Comparison of ENCODE assay signal across 13 mouse cellular contexts in genomic region chr8:123857361-123857760, GRCm38 (mm10). TPM values are rescaled to one million over a fixed set of nuclear protein-coding genes. Genes with fewer than 3 reads are reported as not detected.
A peak's percentile ranks its signal among the peaks of the same experiment; 100 is the strongest.
DNase-seq lines count a peak whose midpoint lies in the region; ATAC-seq and TF ChIP-seq lines count a peak whose summit lies in the region.
"Had no signal": no experiment of that assay in that cellular context is flagged by ENCODE, and none has a peak within 500 bp of the region (broad histone marks: within the 10 kb centered on the region; RNA-seq: fewer than 3 reads in every experiment).

No protein-coding gene starts in this region.

- H3K9me3 ChIP-seq in forebrain, embryonic 10.5 days = no peaks in the 10 kb centered on the region; the same call in 1 of the 2 replicates
- no peaks in the 10 kb centered on the region; the same call in 1 of the 2 replicates for H3K9me3 ChIP-seq in forebrain, embryonic 11.5 days (ENCODE audit: control insufficient read depth, low read length)
- H3K9me3 ChIP-seq in midbrain, embryonic 10.5 days (replicated peaks) = peaks cover 6% of the 10 kb centered on the region; the same call in 1 of the 2 replicates
- H3K9me3 ChIP-seq in midbrain, embryonic 15.5 days = no peaks in the 10 kb centered on the region
- H3K9me3 ChIP-seq in forebrain, embryonic 13.5 days (replicated peaks) = no peaks in the 10 kb centered on the region
- 0 out of 2 replicates have a peak, but pooled peaks cover 2% of the 10 kb centered on the region for H3K9me3 ChIP-seq in liver, embryonic 16.5 days (replicated peaks; ENCODE audit: control insufficient read depth, low read length)
- no peaks in the 10 kb centered on the region for H3K9me3 ChIP-seq in intestine, postnatal 0 days (ENCODE audit: control insufficient read depth)
- H3K9me3 ChIP-seq: limb, embryonic 12.5 days had no signal

- no peak overlapping the region for H3K27ac ChIP-seq in forebrain, embryonic 10.5 days
- H3K27ac ChIP-seq in forebrain, embryonic 11.5 days (ENCODE audit: low read depth, low read length) = no peak overlapping the region
- H3K27ac ChIP-seq in midbrain, embryonic 10.5 days (replicated peaks) = no peak overlapping the region
- no peak overlapping the region for H3K27ac ChIP-seq in midbrain, embryonic 15.5 days
- H3K27ac ChIP-seq in forebrain, embryonic 13.5 days = no peak overlapping the region
- no peak overlapping the region for H3K27ac ChIP-seq in liver, embryonic 16.5 days (ENCODE audit: low read length)
- no peak overlapping the region for H3K27ac ChIP-seq in intestine, postnatal 0 days (ENCODE audit: low read depth, low read length)
- H3K27ac ChIP-seq: limb, embryonic 12.5 days had no signal

- no peak for ATAC-seq in forebrain, embryonic 11.5 days (replicated peaks; ENCODE audit: low FRiP score)
- no peak for ATAC-seq in midbrain, embryonic 15.5 days (replicated peaks)
- no peak for ATAC-seq in forebrain, embryonic 13.5 days
- no peak for ATAC-seq in liver, embryonic 16.5 days (ENCODE audit: low read depth)
- ATAC-seq in inflammation-experienced regulatory T-cells, adult 6 months = no peak
- ATAC-seq in intestine, postnatal 0 days = no peak
- ATAC-seq: lung, postnatal 0 days had no signal

- peaks cover 21% of the 10 kb centered on the region for H3K4me1 ChIP-seq in forebrain, embryonic 10.5 days
- H3K4me1 ChIP-seq in forebrain, embryonic 11.5 days (replicated peaks; ENCODE audit: control insufficient read depth, insufficient read depth, low read length) = peaks cover 6% of the 10 kb centered on the region; the same call in 1 of the 2 replicates
- H3K4me1 ChIP-seq in midbrain, embryonic 10.5 days = peaks cover 22% of the 10 kb centered on the region
- H3K4me1 ChIP-seq in midbrain, embryonic 15.5 days = peaks cover 14% of the 10 kb centered on the region
- H3K4me1 ChIP-seq in forebrain, embryonic 13.5 days = peaks cover 15% of the 10 kb centered on the region
- peaks cover 18% of the 10 kb centered on the region for H3K4me1 ChIP-seq in liver, embryonic 16.5 days (ENCODE audit: control insufficient read depth, low read depth, low read length)
- no peaks in the 10 kb centered on the region for H3K4me1 ChIP-seq in intestine, postnatal 0 days (replicated peaks; ENCODE audit: control insufficient read depth, insufficient read depth, low read length)
- H3K4me1 ChIP-seq: limb, embryonic 12.5 days had no signal

- no peak overlapping the region for H3K9ac ChIP-seq in forebrain, embryonic 11.5 days (ENCODE audit: low read length)
- H3K9ac ChIP-seq in midbrain, embryonic 15.5 days = no peak overlapping the region
- H3K9ac ChIP-seq in forebrain, embryonic 13.5 days = no peak overlapping the region
- 0 out of 2 replicates have a peak overlapping the region, but pooled peaks have one; percentile 98 for H3K9ac ChIP-seq in liver, embryonic 16.5 days (ENCODE audit: low read depth, low read length)
- H3K9ac ChIP-seq in intestine, postnatal 0 days (ENCODE audit: low read depth, low read length) = no peak overlapping the region
- H3K9ac ChIP-seq: limb, embryonic 12.5 days had no signal

- H3K36me3 ChIP-seq in forebrain, embryonic 10.5 days (replicated peaks) = peaks cover 5% of the 10 kb centered on the region; the same call in 1 of the 2 replicates
- no peaks in the 10 kb centered on the region for H3K36me3 ChIP-seq in forebrain, embryonic 11.5 days (ENCODE audit: control insufficient read depth, insufficient read depth, low read length)
- H3K36me3 ChIP-seq in midbrain, embryonic 10.5 days = 0 out of 2 replicates have a peak, but pooled peaks cover 8% of the 10 kb centered on the region
- no peaks in the 10 kb centered on the region for H3K36me3 ChIP-seq in midbrain, embryonic 15.5 days (replicated peaks)
- H3K36me3 ChIP-seq in forebrain, embryonic 13.5 days (ENCODE audit: poor library complexity, severe bottlenecking) = no peaks in the 10 kb centered on the region
- H3K36me3 ChIP-seq in liver, embryonic 16.5 days (ENCODE audit: control insufficient read depth, insufficient read depth) = no peaks in the 10 kb centered on the region
- no peaks in the 10 kb centered on the region for H3K36me3 ChIP-seq in intestine, postnatal 0 days (ENCODE audit: control insufficient read depth, insufficient read depth)
- H3K36me3 ChIP-seq: limb, embryonic 12.5 days had no signal

- peak overlapping the region; percentile 98; the same call in 1 of the 2 replicates for H3K4me3 ChIP-seq in forebrain, embryonic 10.5 days
- H3K4me3 ChIP-seq in forebrain, embryonic 11.5 days (ENCODE audit: low read depth, low read length) = no peak overlapping the region
- H3K4me3 ChIP-seq in midbrain, embryonic 10.5 days = peak overlapping the region; percentile 97; the same call in 1 of the 2 replicates
- no peak overlapping the region for H3K4me3 ChIP-seq in midbrain, embryonic 15.5 days
- H3K4me3 ChIP-seq in forebrain, embryonic 13.5 days = peak overlapping the region; percentile 92; the same call in 1 of the 2 replicates
- peak overlapping the region; percentile 99 for H3K4me3 ChIP-seq in liver, embryonic 16.5 days (ENCODE audit: low read depth, low read length)
- no peak overlapping the region for H3K4me3 ChIP-seq in intestine, postnatal 0 days (ENCODE audit: low read depth, low read length)

- 69% methylated on average over 3 of the region's 3 CpGs for WGBS in forebrain, embryonic 10.5 days
- 77% methylated on average over 3 of the region's 3 CpGs for WGBS in forebrain, embryonic 11.5 days
- 72% methylated on average over 3 of the region's 3 CpGs for WGBS in midbrain, embryonic 10.5 days
- WGBS in midbrain, embryonic 15.5 days = 70% methylated on average over 3 of the region's 3 CpGs
- 59% methylated on average over 3 of the region's 3 CpGs for WGBS in forebrain, embryonic 13.5 days
- WGBS in liver, embryonic 16.5 days (ENCODE audit: insufficient replicate concordance) = 69% methylated on average over 3 of the region's 3 CpGs
- 81% methylated on average over 3 of the region's 3 CpGs for WGBS in intestine, postnatal 0 days

- no peak for DNase-seq in forebrain, embryonic 10.5 days (ENCODE audit: extremely low spot score, low spot score)
- no peak for DNase-seq in forebrain, embryonic 11.5 days (ENCODE audit: low spot score)
- DNase-seq in midbrain, embryonic 10.5 days (ENCODE audit: low spot score) = no peak
- DNase-seq: kidney, adult 8-10 months; kidney, postnatal 4 days; thymus, adult 18-20 months had no signal

- H3K27me3 ChIP-seq in forebrain, embryonic 10.5 days (ENCODE audit: poor library complexity, severe bottlenecking) = peaks cover 26% of the 10 kb centered on the region
- H3K27me3 ChIP-seq in forebrain, embryonic 11.5 days (ENCODE audit: control insufficient read depth, insufficient read depth, low read length) = peaks cover 5% of the 10 kb centered on the region; the same call in 1 of the 2 replicates
- peaks cover 26% of the 10 kb centered on the region for H3K27me3 ChIP-seq in midbrain, embryonic 10.5 days (ENCODE audit: low read depth, poor library complexity, severe bottlenecking)
- no peaks in the 10 kb centered on the region for H3K27me3 ChIP-seq in midbrain, embryonic 15.5 days (replicated peaks)
- peaks cover 14% of the 10 kb centered on the region for H3K27me3 ChIP-seq in forebrain, embryonic 13.5 days
- peaks cover 19% of the 10 kb centered on the region for H3K27me3 ChIP-seq in liver, embryonic 16.5 days (ENCODE audit: control insufficient read depth, insufficient read depth, low read depth, low read length)
- no peaks in the 10 kb centered on the region for H3K27me3 ChIP-seq in intestine, postnatal 0 days (replicated peaks; ENCODE audit: control insufficient read depth, insufficient read depth, low read length)

- no peak for TF ChIP-seq CTCF in intestine, postnatal 0 days (IDR thresholded peaks at IDR 0.05; ENCODE audit: low read depth)

- H3K4me2 ChIP-seq in forebrain, embryonic 11.5 days (ENCODE audit: low read depth, low read length, severe bottlenecking) = no peak overlapping the region
- H3K4me2 ChIP-seq in midbrain, embryonic 15.5 days = no peak overlapping the region
- H3K4me2 ChIP-seq in forebrain, embryonic 13.5 days = peak overlapping the region; percentile 84
- H3K4me2 ChIP-seq in liver, embryonic 16.5 days (ENCODE audit: low read depth, low read length) = peak overlapping the region; percentile 99
- H3K4me2 ChIP-seq in intestine, postnatal 0 days (replicated peaks; ENCODE audit: low read depth) = no peak overlapping the region

RNA-seq across cellular contexts. Expression of gene Ccsap, which starts 2.6 kb away (rescaled TPM):
- polyA plus RNA-seq in forebrain, embryonic 10.5 days (2016; fragmentation: Nextera tagmentation; extraction: Ambion mirVana) = 7.3 and 8.2 TPM in 2 replicates
- polyA plus RNA-seq in forebrain, embryonic 11.5 days (2014; fragmentation: Nextera tagmentation; extraction: Ambion mirVana) = 10.0 and 10.4 TPM in 2 replicates
- polyA plus RNA-seq in midbrain, embryonic 10.5 days (2016; fragmentation: Nextera tagmentation; extraction: Ambion mirVana) = 7.8 and 8.6 TPM in 2 replicates
- polyA plus RNA-seq in midbrain, embryonic 15.5 days (2015; fragmentation: Nextera tagmentation; extraction: Ambion mirVana) = 5.4 and 6.0 TPM in 2 replicates
- 6.4 and 7.4 TPM in 2 replicates for polyA plus RNA-seq in forebrain, embryonic 13.5 days (2015; fragmentation: Nextera tagmentation; extraction: Ambion mirVana)
- 2.3 and 2.6 TPM in 2 replicates for polyA plus RNA-seq in liver, embryonic 16.5 days (2015; fragmentation: Nextera tagmentation; extraction: Ambion mirVana)
- 1 to 10 TPM; 3.3 to 5.1 (median 3.7) TPM for polyA plus RNA-seq in inflammation-experienced regulatory T-cells, adult 6 months (2017; shearing (Covaris generic))
- 1.5 and 1.8 TPM in 2 replicates for polyA plus RNA-seq in intestine, postnatal 0 days (2015; fragmentation: Nextera tagmentation; extraction: Ambion mirVana)

RNA-seq across cellular contexts. Expression of gene Acta1, which starts 37.2 kb away (rescaled TPM):
- 0.14 and 0.22 TPM in 2 replicates for polyA plus RNA-seq in forebrain, embryonic 10.5 days (2016; fragmentation: Nextera tagmentation; extraction: Ambion mirVana)
- 0.56 and 0.68 TPM in 2 replicates for polyA plus RNA-seq in forebrain, embryonic 11.5 days (2014; fragmentation: Nextera tagmentation; extraction: Ambion mirVana)
- 0.23 and 0.87 TPM in 2 replicates for polyA plus RNA-seq in midbrain, embryonic 10.5 days (2016; fragmentation: Nextera tagmentation; extraction: Ambion mirVana)
- polyA plus RNA-seq in midbrain, embryonic 15.5 days (2015; fragmentation: Nextera tagmentation; extraction: Ambion mirVana) = 6.6 TPM in 2 replicates
- 1.7 and 3.1 TPM in 2 replicates for polyA plus RNA-seq in forebrain, embryonic 13.5 days (2015; fragmentation: Nextera tagmentation; extraction: Ambion mirVana)
- polyA plus RNA-seq in liver, embryonic 16.5 days (2015; fragmentation: Nextera tagmentation; extraction: Ambion mirVana) = 86.3 and 208 TPM in 2 replicates
- polyA plus RNA-seq in inflammation-experienced regulatory T-cells, adult 6 months (2017; shearing (Covaris generic)) = under 1 TPM in 2 of 3 experiments, not detected in 1; 0.25 to 0.26 TPM
- 2.7 and 7.6 TPM in 2 replicates for polyA plus RNA-seq in intestine, postnatal 0 days (2015; fragmentation: Nextera tagmentation; extraction: Ambion mirVana)

RNA-seq across cellular contexts. Expression of gene Rab4a, which starts 51.6 kb away (rescaled TPM):
- polyA plus RNA-seq in forebrain, embryonic 10.5 days (2016; fragmentation: Nextera tagmentation; extraction: Ambion mirVana) = 74.9 and 77.6 TPM in 2 replicates
- polyA plus RNA-seq in forebrain, embryonic 11.5 days (2014; fragmentation: Nextera tagmentation; extraction: Ambion mirVana) = 70.2 and 75.9 TPM in 2 replicates
- 67.6 and 71.0 TPM in 2 replicates for polyA plus RNA-seq in midbrain, embryonic 10.5 days (2016; fragmentation: Nextera tagmentation; extraction: Ambion mirVana)
- polyA plus RNA-seq in midbrain, embryonic 15.5 days (2015; fragmentation: Nextera tagmentation; extraction: Ambion mirVana) = 73.5 and 76.3 TPM in 2 replicates
- polyA plus RNA-seq in forebrain, embryonic 13.5 days (2015; fragmentation: Nextera tagmentation; extraction: Ambion mirVana) = 70.9 and 72.2 TPM in 2 replicates
- 34.8 and 37.8 TPM in 2 replicates for polyA plus RNA-seq in liver, embryonic 16.5 days (2015; fragmentation: Nextera tagmentation; extraction: Ambion mirVana)
- 10 to 100 TPM; 15.9 to 21.4 (median 16.9) TPM for polyA plus RNA-seq in inflammation-experienced regulatory T-cells, adult 6 months (2017; shearing (Covaris generic))
- polyA plus RNA-seq in intestine, postnatal 0 days (2015; fragmentation: Nextera tagmentation; extraction: Ambion mirVana) = 104 TPM in 2 replicates

Comparison
In these comparisons a context has a peak if more than half of its experiments do, and no peak if none do; other contexts are left out.
1. H3K4me3 ChIP-seq: peak in forebrain, embryonic 10.5 days (single experiment), midbrain, embryonic 10.5 days (single experiment), forebrain, embryonic 13.5 days (single experiment) and liver, embryonic 16.5 days (single experiment); none in forebrain, embryonic 11.5 days (single experiment), midbrain, embryonic 15.5 days (single experiment) and intestine, postnatal 0 days (single experiment).
2. H3K4me2 ChIP-seq: peak in forebrain, embryonic 13.5 days (single experiment) and liver, embryonic 16.5 days (single experiment); none in forebrain, embryonic 11.5 days (single experiment), midbrain, embryonic 15.5 days (single experiment) and intestine, postnatal 0 days (single experiment).
3. RNA of gene Acta1, which starts 37.2 kb away (polyA plus RNA-seq): 86.3 to 208 TPM in liver, embryonic 16.5 days; 2.7 to 7.6 TPM in intestine, postnatal 0 days, 6.6 TPM in midbrain, embryonic 15.5 days, 1.7 to 3.1 TPM in forebrain, embryonic 13.5 days, 0.56 to 0.68 TPM in forebrain, embryonic 11.5 days, 0.25 to 0.26 TPM in inflammation-experienced regulatory T-cells, adult 6 months, 0.23 to 0.87 TPM in midbrain, embryonic 10.5 days and 0.14 to 0.22 TPM in forebrain, embryonic 10.5 days; every median in the first group is over 10 times any median in the second.